In genomic region chr2:173000921-173001320, GRCm38 (mm10) we compare ENCODE assay signal across 8 mouse cellular contexts. TPM values are rescaled to one million over a fixed set of nuclear protein-coding genes. Genes with fewer than 3 reads are reported as not detected.
DNase-seq lines count a peak whose midpoint lies in the region; ATAC-seq and TF ChIP-seq lines count a peak whose summit lies in the region.

No protein-coding gene starts in this region.

- H3K4me2 ChIP-seq in embryonic facial prominence, embryonic 14.5 days (ENCODE audit: low read depth, low read length): peak overlapping the region; percentile 86

- 17% methylated on average over 8 of the region's 8 CpGs for WGBS in embryonic facial prominence, embryonic 14.5 days
- WGBS in olfactory bulb, adult 2 months: 10% methylated on average over 8 of the region's 8 CpGs

- TF ChIP-seq POLR2A in olfactory bulb, adult 2 months (IDR thresholded peaks at IDR 0.05; ENCODE audit: insufficient read depth, low read depth, low read length): no peak

- peaks cover 34% of the 10 kb centered on the region for H3K36me3 ChIP-seq in embryonic facial prominence, embryonic 14.5 days (ENCODE audit: control insufficient read depth, insufficient read depth, low read length)

- H3K27me3 ChIP-seq in embryonic facial prominence, embryonic 14.5 days (replicated peaks; ENCODE audit: control insufficient read depth, insufficient read depth, low read length): no peaks in the 10 kb centered on the region

- no peak for ATAC-seq in embryonic facial prominence, embryonic 14.5 days (ENCODE audit: low read depth)

- DNase-seq in gastrocnemius, adult 2 months: no peak
- DNase-seq in gastrocnemius, postnatal 4 days (ENCODE audit: low spot score in 2 of 2): no peak
- peak; percentile 47 for DNase-seq in 3T3-L1 (ENCODE audit: low read depth, low spot score)
- no peak for DNase-seq in embryonic facial prominence, embryonic 14.5 days (ENCODE audit: low spot score)
- peak; percentile 69 for DNase-seq in layer of hippocampus, adult 9-11 months
- no peak for DNase-seq in urinary bladder, postnatal 25 days (ENCODE audit: low spot score)
- no peak for DNase-seq in thymus, adult 18-20 months

- intact Hi-C loops in gastrocnemius, adult 2 months (cut with DNase I): loop anchor here (10.0 kb wide), 1 partner anchor 264 kb away; no protein-coding TSS in a partner anchor

- peak overlapping the region; percentile 96 for H3K9ac ChIP-seq in embryonic facial prominence, embryonic 14.5 days (ENCODE audit: low read depth, low read length)

- no peaks in the 10 kb centered on the region for H3K9me3 ChIP-seq in embryonic facial prominence, embryonic 14.5 days (ENCODE audit: control insufficient read depth, low read length)

- peak overlapping the region; percentile 94 for H3K27ac ChIP-seq in gastrocnemius, adult 2 months
- peak overlapping the region; percentile 90 for H3K27ac ChIP-seq in embryonic facial prominence, embryonic 14.5 days (replicated peaks; ENCODE audit: low read depth, low read length)
- no peak overlapping the region for H3K27ac ChIP-seq in olfactory bulb, adult 2 months (ENCODE audit: insufficient read depth, low read depth, low read length)

- no peak for TF ChIP-seq CTCF in gastrocnemius, adult 2 months (IDR thresholded peaks at IDR 0.05)
- TF ChIP-seq CTCF in olfactory bulb, adult 2 months (IDR thresholded peaks at IDR 0.05; ENCODE audit: insufficient read depth, low read depth, low read length): no peak

- peak overlapping the region; percentile 96 for H3K4me3 ChIP-seq in gastrocnemius, adult 2 months
- peak overlapping the region; percentile 97 for H3K4me3 ChIP-seq in embryonic facial prominence, embryonic 14.5 days (ENCODE audit: low read depth, low read length)
- H3K4me3 ChIP-seq in olfactory bulb, adult 2 months (ENCODE audit: insufficient read depth, low read depth, low read length): peak overlapping the region; percentile 79

- peaks cover 9% of the 10 kb centered on the region for H3K4me1 ChIP-seq in embryonic facial prominence, embryonic 14.5 days (ENCODE audit: control insufficient read depth, insufficient read depth, low read length)
- peaks cover 15% of the 10 kb centered on the region for H3K4me1 ChIP-seq in olfactory bulb, adult 2 months (ENCODE audit: control insufficient read depth, insufficient read depth, low read length)

RNA-seq across cellular contexts. Expression of gene Rae1, which starts 1.0 kb away (rescaled TPM):
- 10 to 100 TPM; 12.4 to 14.4 TPM for total RNA-seq in gastrocnemius, adult 2 months (2021)
- total RNA-seq in gastrocnemius, postnatal 4 days (2021): 10 to 100 TPM; 41.8 to 44.4 TPM
- 110 and 120 TPM in 2 replicates for polyA plus RNA-seq in embryonic facial prominence, embryonic 14.5 days (2014; fragmentation: Nextera tagmentation; extraction: Ambion mirVana)
- not detected in 2 replicates for polyA plus RNA-seq in olfactory bulb, adult 2 months (2012; ENCODE audit: insufficient read depth, insufficient read length, low replicate concordance, missing spikeins)

RNA-seq across cellular contexts. Expression of gene Rbm38, which starts 19.4 kb away (rescaled TPM):
- 100 to 1,000 TPM; 181 to 246 TPM for total RNA-seq in gastrocnemius, adult 2 months (2021)
- total RNA-seq in gastrocnemius, postnatal 4 days (2021): 100 to 1,000 TPM; 114 to 119 TPM
- 40.4 and 48.1 TPM in 2 replicates for polyA plus RNA-seq in embryonic facial prominence, embryonic 14.5 days (2014; fragmentation: Nextera tagmentation; extraction: Ambion mirVana)
- polyA plus RNA-seq in olfactory bulb, adult 2 months (2012; ENCODE audit: insufficient read depth, insufficient read length, low replicate concordance, missing spikeins): not detected in 2 replicates

RNA-seq across cellular contexts. Expression of gene Spo11, which starts 23.4 kb away (rescaled TPM):
- not detected for total RNA-seq in gastrocnemius, adult 2 months (2021)
- total RNA-seq in gastrocnemius, postnatal 4 days (2021): not detected
- 1.8 and 3.1 TPM in 2 replicates for polyA plus RNA-seq in embryonic facial prominence, embryonic 14.5 days (2014; fragmentation: Nextera tagmentation; extraction: Ambion mirVana)
- polyA plus RNA-seq in olfactory bulb, adult 2 months (2012; ENCODE audit: insufficient read depth, insufficient read length, low replicate concordance, missing spikeins): not detected in 2 replicates

Comparison
In these comparisons a context has a peak if more than half of its experiments do, and no peak if none do; other contexts are left out.
1. DNase-seq: peak in 3T3-L1 (single experiment) and layer of hippocampus, adult 9-11 months (single experiment); none in gastrocnemius, adult 2 months (single experiment), gastrocnemius, postnatal 4 days (0 of 2), embryonic facial prominence, embryonic 14.5 days (single experiment), urinary bladder, postnatal 25 days (single experiment) and thymus, adult 18-20 months (0 of 2).
2. Peak in every context shown above with its lines, with median percentiles within 50 percentile points of each other: H3K4me3 ChIP-seq.